Mouse (Mus musculus) layer of hippocampus, adult 18-20 months (tissue): ENCODE results near the gene Tyrp1. TPM values are rescaled to one million over a fixed set of nuclear protein-coding genes. Genes with fewer than 3 reads are reported as not detected.

Source experiments
- DNase-seq, 2 experiments: peaks; one replicate each; pipeline ENCODE4 v3.0.0; 2022; ENCODE audit warnings: low spot score in 2 of 2
- long read RNA-seq: library from polyadenylated mRNA; stranded (forward); transcript quantifications from one replicate; pipeline ENCODE4 v2.0.0, GENCODE M21; 2021
- total RNA-seq, 2 experiments: library from RNA; stranded (reverse); gene quantifications; 2 replicates each; pipeline ENCODE4 v1.2.3; 2021

The Tyrp1 gene
- total RNA-seq = under 1 TPM; 0.47 to 0.48 TPM
- long read RNA-seq, partial matches to known transcripts = 0 of 2 reads
- long read RNA-seq, other reads (novel, unspliced or antisense) = 1 of 2 reads

GRCm38 (mm10) chr4:80834050-80834449 lies at the start of gene Tyrp1:
Gene Tyrp1 (plus strand): TSS chr4:80834123.
- DNase-seq = no peak

- DNase-seq = peak in 1 of 2 experiments; percentile 71
These were observed 45.6 kb upstream of the Tyrp1 start for GRCm38 (mm10) chr4:80788339-80788738.

GRCm38 (mm10) chr4:80819511-80819910 lies 14.4 kb upstream of the Tyrp1 start:
- no peak for DNase-seq

GRCm38 (mm10) chr4:80821945-80822344 lies 12.0 kb upstream of the Tyrp1 start:
- no peak for DNase-seq

DNA sequence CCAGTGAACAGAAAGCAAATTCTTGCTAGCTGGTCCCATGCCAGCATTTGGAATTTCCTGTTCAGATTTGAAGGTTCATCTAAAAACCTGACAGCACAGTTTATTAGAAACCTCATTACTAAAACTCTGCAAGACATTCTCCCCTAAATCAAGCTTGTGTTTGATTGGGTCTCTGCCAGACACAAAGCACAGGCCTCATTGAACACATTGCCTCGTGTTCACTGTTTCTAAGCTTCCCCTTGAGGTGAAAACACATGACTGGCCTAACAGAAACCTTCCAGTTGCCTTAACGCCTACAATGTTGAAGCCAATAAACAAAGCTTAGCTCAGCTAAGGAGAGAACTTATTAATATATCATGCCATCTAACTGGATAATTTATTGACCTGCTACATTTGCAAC lies 5.7 kb upstream of the Tyrp1 start:
- no peak for DNase-seq

GRCm38 (mm10) chr4:80839317-80839716 lies 5.4 kb downstream of the Tyrp1 start:
- peak in 1 of 2 experiments; percentile 51 for DNase-seq

DNA sequence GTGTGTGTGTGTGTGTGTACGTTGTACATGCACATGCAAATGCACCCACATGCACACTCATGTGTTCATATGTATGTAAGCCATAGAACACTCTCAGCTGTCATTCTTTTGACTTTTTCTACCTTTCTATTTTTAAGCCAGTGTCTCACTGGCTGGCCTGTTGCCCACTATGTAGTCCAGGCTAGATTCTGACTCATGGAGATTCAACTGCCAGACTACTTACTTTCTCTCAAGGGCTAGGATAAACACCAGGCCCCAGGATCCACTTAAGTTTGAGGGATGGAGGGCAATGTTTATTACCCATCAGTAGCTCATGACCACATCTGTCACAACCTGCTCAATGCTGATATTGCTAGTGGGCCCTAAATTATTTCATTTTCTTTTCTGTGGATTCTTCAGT lies 8.1 kb downstream of the Tyrp1 start:
- DNase-seq = no peak

DNA sequence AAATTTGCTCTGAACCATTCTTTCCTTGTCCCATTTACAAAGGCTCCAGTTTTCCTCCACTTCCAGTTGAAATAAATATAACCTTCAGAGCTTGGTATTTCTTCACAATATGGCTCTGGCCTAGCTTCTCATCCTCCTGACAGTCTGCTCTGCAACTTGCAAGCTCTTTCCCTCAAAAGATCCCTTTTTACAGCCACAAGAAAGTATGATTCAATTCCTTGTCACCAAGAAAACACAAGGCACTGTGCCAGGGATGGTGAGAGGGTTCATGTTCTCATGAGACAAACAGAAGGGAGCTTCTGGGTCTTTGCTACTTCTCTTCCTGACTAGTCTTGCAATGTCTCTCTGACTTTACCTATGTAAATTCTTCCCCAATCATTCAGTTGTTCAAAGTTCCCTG lies 9.8 kb downstream of the Tyrp1 start:
- DNase-seq = no peak

DNA sequence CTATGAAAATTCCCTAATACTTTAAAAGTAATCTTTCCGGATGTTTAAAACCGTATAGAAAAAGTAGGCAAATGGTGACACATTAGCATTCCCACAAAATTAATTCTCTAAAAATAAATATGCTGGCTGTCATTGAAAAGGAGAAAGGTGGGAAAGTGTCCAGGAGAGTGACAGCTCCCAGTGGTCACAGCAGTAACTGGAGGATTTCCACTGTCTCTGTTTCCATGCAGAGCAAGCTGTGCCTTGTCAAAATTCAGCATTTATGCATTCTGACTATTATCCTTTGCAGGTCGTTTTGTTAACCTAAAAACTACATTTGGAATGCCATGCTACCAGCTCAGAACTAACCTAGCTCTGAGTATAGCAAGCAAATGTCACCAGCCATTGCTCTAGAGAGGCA lies 12.1 kb downstream of the Tyrp1 start:
- DNase-seq = no peak

DNA sequence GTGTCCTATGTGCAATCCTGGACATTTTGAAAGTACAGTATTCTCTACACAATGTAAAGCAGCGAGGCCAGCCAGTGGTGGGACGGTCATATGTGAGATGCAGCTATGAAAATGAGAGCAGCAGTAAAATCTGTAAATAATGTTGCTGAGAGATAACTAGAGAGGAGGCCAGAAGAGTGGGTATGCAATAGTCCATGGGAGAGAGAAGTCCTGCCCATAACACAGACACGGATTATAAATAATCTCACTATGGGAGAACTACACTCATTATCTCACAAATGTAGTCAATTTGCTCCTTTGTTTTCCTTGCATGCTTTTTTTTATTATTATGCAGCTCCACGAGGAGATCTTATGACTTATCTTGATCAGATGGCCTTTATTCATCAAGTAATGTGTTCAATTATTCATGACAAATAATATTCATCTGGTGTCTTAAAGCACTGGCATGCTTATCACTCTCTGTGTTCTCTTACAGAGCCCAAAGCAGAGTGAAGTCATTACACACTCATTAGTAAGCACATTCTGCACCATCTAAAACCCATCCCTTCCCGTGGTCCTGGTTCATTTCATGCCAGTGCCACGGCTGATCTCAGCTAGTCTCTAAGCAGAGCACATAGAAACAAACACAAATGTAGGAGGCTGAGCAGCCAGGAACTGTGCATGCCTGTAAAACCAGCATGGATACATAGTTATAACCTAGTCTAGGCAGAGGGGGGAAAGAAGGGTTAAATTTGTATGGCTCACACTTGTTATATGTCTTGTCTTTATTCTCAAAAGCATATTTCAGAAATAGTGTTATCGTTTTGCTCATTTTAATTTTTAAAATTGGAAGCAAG lies 18.9 kb downstream of the Tyrp1 start:
- no peak for DNase-seq

- DNase-seq = no peak
These were observed 21.6 kb downstream of the Tyrp1 start for GRCm38 (mm10) chr4:80855495-80855894.

DNA sequence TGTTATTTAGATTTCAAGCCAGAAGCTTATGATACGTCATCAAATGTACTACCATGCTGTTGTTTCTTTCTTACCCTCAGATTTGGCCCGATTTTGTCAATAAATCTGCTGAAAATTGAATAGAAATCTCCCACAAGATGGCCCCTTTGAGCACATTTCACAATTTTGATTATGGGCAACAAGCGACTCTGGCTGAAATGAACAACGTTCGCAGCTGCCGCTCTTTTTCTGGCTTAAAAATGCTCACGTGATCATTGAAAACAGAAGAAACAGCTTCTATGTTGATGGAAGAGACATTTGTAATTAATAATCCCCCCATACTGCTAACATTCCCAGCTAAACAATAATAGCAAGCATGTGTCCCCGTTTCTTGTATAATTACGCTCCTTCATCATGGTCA lies 29.0 kb downstream of the Tyrp1 start:
- peak in 1 of 2 experiments; percentile 31 for DNase-seq

- DNase-seq = no peak
These were observed 30.0 kb downstream of the Tyrp1 start for GRCm38 (mm10) chr4:80863906-80864305.

DNA sequence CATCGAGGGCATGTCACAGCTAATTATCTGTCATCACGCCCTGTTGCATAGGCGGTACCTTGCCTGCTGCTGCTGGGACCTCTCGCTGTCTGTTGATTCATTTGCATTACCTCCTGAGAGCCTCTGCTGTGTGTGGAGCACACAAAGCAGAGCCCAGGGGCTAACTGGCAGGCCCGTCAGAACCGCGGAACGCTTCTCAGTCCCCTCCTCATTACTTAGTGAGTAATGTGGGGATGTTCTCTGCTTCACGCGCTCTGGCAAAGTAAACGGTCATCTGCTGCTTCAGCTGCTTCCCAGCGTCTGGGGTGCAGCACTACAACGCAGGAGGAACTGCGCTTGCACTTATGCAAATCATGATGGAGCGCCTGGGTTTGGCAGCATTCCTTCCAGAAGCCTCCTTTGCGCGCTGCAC lies 30.6 kb downstream of the Tyrp1 start:
- peak; percentile 71 to 84 for DNase-seq

- DNase-seq = peak in 1 of 2 experiments; percentile 60
These were observed 32.1 kb downstream of the Tyrp1 start for GRCm38 (mm10) chr4:80866065-80866464.

- no peak for DNase-seq
These were observed 35.7 kb downstream of the Tyrp1 start for GRCm38 (mm10) chr4:80869598-80869997.

DNA sequence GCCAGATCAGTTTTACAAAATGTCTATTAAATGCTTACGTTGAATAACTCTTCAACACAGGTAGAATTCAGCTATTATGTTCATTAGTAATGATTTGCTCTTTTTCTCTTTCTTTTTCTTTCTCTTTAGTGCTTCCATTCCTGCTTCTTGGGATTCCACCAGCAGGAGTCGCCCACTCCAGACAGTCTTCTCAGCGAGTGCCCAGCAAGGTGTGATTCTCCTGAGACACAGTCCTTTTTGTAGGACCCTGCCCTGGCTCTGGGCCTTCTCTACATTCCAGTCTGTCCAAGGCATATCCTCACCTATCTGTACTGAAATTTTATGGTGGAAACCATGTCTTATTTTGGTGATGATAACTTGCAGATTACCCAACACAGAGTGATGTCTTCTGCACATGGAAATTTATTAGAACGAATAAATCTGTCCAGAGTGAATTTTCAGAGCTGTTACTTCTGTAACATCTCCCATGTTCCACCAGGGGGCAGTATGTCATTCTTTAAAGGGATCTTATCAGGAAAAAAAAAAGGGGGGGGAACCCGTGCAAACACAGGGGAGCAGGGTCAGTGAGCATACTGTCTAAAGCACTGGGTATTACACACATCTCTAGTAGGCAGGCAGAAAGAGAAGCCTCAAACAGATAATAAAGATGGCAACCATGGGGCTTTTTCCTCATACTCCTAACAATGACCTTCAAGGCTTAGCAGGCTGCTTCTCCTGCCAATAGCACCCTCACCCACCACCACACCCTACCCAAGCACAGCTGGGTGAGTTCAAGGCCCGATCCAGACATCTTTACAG lies 39.1 kb downstream of the Tyrp1 start:
- DNase-seq = peak in 1 of 2 experiments; percentile 32

- no peak for DNase-seq
These were observed 40.4 kb downstream of the Tyrp1 start for GRCm38 (mm10) chr4:80874121-80874859.

DNA sequence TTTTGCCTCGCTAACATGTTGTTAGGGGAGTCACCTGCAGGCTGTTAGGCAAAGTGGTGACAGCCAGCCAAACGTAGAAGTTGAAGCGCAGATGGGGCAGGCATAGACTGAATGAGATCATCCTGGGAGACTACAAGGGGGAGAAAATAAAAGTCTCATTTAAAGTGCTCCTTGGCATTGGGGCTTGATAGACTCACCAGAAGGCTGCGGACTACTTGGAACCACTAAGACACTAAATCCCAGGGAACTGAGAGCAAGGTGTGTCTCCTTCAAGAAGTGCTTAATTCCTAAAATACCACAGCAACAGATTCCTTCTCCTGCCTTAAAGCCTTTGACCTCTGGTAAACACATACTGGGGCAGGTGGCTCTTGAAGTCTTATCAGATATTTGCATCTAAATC lies 41.1 kb downstream of the Tyrp1 start:
- DNase-seq = no peak

DNA sequence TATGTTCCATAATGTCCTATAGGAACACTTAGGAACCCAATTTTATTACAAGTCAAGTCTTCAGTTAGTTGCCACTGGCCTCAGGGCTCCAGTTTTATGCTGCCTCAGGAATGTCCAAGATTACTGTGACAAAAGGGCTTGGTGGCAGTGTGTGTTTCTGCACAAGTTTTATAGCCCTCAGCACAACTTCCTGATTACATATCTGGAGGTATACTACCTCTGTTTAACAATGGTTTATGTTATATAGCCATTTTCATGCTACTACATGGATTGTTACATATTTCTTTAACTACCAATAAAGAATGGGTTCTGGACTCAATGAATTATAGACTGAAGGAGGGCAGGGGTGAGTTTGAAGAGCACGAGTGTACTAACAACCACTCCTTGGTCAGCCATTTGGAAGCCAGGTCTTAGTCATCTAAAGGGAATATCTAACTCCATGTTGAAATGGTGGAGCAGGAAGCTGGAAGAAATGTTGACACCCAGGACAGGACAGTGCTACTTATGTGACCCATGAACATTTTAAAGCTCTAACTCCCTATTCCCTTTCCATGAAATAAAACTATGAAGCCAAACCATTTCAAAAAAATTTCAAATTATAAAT lies 48.2 kb downstream of the Tyrp1 start:
- no peak for DNase-seq

- peak in 1 of 2 experiments; percentile 24 for DNase-seq
These were observed 52.7 kb downstream of the Tyrp1 start for GRCm38 (mm10) chr4:80886631-80887030.
